Mouse (Mus musculus): ENCODE measurements at regions not wholly inside any gene's neighbourhood (a gene's known extent, or its start where the extent isn't known, plus 50 kb on each side); places are given as distances from the start of the nearest gene placed in this dataset.

GRCm38 (mm10) chr15:61160666-61161065 lies 237.9 kb upstream of the A1bg start:
- DNase-seq (ENCODE audit: low read depth in 3 of 3, low spot score in 3 of 3) (no peak), ATAC-seq (ENCODE audit: insufficient read depth) (no peak)
- H3K4me1 ChIP-seq (replicated peaks; ENCODE audit: control insufficient read depth in 2 of 2, insufficient read depth in 2 of 2, low read length in 1 of 2), result no peaks in the 10 kb centered on the region
- no peaks in the 10 kb centered on the region for H3K9me3 ChIP-seq (ENCODE audit: control insufficient read depth, low read length)
- no peaks in the 10 kb centered on the region for H3K36me3 ChIP-seq (replicated peaks; ENCODE audit: control insufficient read depth, insufficient read depth, low read depth)
- no peaks in the 10 kb centered on the region for H3K27me3 ChIP-seq (ENCODE audit: control insufficient read depth, insufficient read depth, low read length)
- no peak for TF ChIP-seq EP300 (IDR thresholded peaks at IDR 0.05; ENCODE audit: low read depth)
- no peak for TF ChIP-seq CTCF (IDR thresholded peaks at IDR 0.05; ENCODE audit: low read depth)
- H3K9ac ChIP-seq (replicated peaks), result no peak overlapping the region
- H3K4me2 ChIP-seq (ENCODE audit: low read depth), result no peak overlapping the region
- no peak overlapping the region for H3K27ac ChIP-seq
- 14% methylated on average over 1 of the region's 1 CpGs for WGBS (ENCODE audit: insufficient replicate concordance)
- H3K4me3 ChIP-seq (ENCODE audit: insufficient read depth in 1 of 2, low read depth in 2 of 2, low read length in 2 of 2), result no peak overlapping the region

- Histone ChIP-seq H3K36me3 (replicated peaks; ENCODE audit: control insufficient read depth, insufficient read depth, low read depth) (no peaks in the 10 kb centered on the region), H3K27ac (no peak overlapping the region), H3K9ac (replicated peaks) (no peak overlapping the region), H3K27me3 (ENCODE audit: control insufficient read depth, insufficient read depth, low read length) (no peaks in the 10 kb centered on the region), H3K4me3 (ENCODE audit: insufficient read depth in 1 of 2, low read depth in 2 of 2, low read length in 2 of 2) (no peak overlapping the region), H3K4me1 (replicated peaks; ENCODE audit: control insufficient read depth in 2 of 2, insufficient read depth in 2 of 2, low read length in 1 of 2) (no peaks in the 10 kb centered on the region), H3K4me2 (ENCODE audit: low read depth) (no peak overlapping the region), H3K9me3 (ENCODE audit: control insufficient read depth, low read length) (no peaks in the 10 kb centered on the region)
- no peak for DNase-seq (ENCODE audit: low read depth in 3 of 3, low spot score in 3 of 3)
- TF ChIP-seq CTCF (IDR thresholded peaks at IDR 0.05; ENCODE audit: low read depth) (no peak), EP300 (IDR thresholded peaks at IDR 0.05; ENCODE audit: low read depth) (no peak)
- no peak for ATAC-seq (ENCODE audit: insufficient read depth)
- WGBS (ENCODE audit: insufficient replicate concordance), result 59% methylated on average over 5 of the region's 5 CpGs
These were observed 236.7 kb upstream of the A1bg start for GRCm38 (mm10) chr15:61159552-61159951.

- Histone ChIP-seq H3K4me3 (ENCODE audit: insufficient read depth in 1 of 2, low read depth in 2 of 2, low read length in 2 of 2) (no peak overlapping the region), H3K9ac (replicated peaks) (no peak overlapping the region), H3K4me2 (ENCODE audit: low read depth) (peak overlapping the region; percentile 22; the same call in 1 of the 2 replicates), H3K27me3 (ENCODE audit: control insufficient read depth, insufficient read depth, low read length) (no peaks in the 10 kb centered on the region), H3K4me1 (replicated peaks; ENCODE audit: control insufficient read depth in 2 of 2, insufficient read depth in 2 of 2, low read length in 1 of 2) (no peaks in the 10 kb centered on the region), H3K27ac (no peak overlapping the region), H3K36me3 (replicated peaks; ENCODE audit: control insufficient read depth, insufficient read depth, low read depth) (no peaks in the 10 kb centered on the region), H3K9me3 (ENCODE audit: control insufficient read depth, low read length) (no peaks in the 10 kb centered on the region)
- ATAC-seq (ENCODE audit: insufficient read depth), result no peak
- 59% methylated on average over 13 of the region's 13 CpGs for WGBS (ENCODE audit: insufficient replicate concordance)
- TF ChIP-seq EP300 (IDR thresholded peaks at IDR 0.05; ENCODE audit: low read depth) (no peak), CTCF (IDR thresholded peaks at IDR 0.05; ENCODE audit: low read depth) (no peak)
- no peak for DNase-seq (ENCODE audit: low read depth in 3 of 3, low spot score in 3 of 3)
These were observed 235.3 kb upstream of the A1bg start for GRCm38 (mm10) chr15:61158041-61158545.

GRCm38 (mm10) chr15:61157543-61157942 lies 234.7 kb upstream of the A1bg start:
- DNase-seq (ENCODE audit: low read depth in 3 of 3, low spot score in 3 of 3), result peak; percentile 17 to 37 (median 31)
- H3K27me3 ChIP-seq (ENCODE audit: control insufficient read depth, insufficient read depth, low read length), result no peaks in the 10 kb centered on the region
- no peak overlapping the region for H3K4me3 ChIP-seq (ENCODE audit: insufficient read depth in 1 of 2, low read depth in 2 of 2, low read length in 2 of 2)
- no peaks in the 10 kb centered on the region for H3K9me3 ChIP-seq (ENCODE audit: control insufficient read depth, low read length)
- no peak overlapping the region for H3K9ac ChIP-seq (replicated peaks)
- H3K36me3 ChIP-seq (replicated peaks; ENCODE audit: control insufficient read depth, insufficient read depth, low read depth), result no peaks in the 10 kb centered on the region
- H3K4me2 ChIP-seq (ENCODE audit: low read depth), result no peak overlapping the region; the same call in 1 of the 2 replicates
- 7% methylated on average over 13 of the region's 13 CpGs for WGBS (ENCODE audit: insufficient replicate concordance)
- no peak overlapping the region for H3K27ac ChIP-seq
- no peak for ATAC-seq (ENCODE audit: insufficient read depth)
- no peak for TF ChIP-seq EP300 (IDR thresholded peaks at IDR 0.05; ENCODE audit: low read depth)
- peak; percentile 96 for TF ChIP-seq CTCF (IDR thresholded peaks at IDR 0.05; ENCODE audit: low read depth)
- H3K4me1 ChIP-seq (replicated peaks; ENCODE audit: control insufficient read depth in 2 of 2, insufficient read depth in 2 of 2, low read length in 1 of 2), result no peaks in the 10 kb centered on the region

GRCm38 (mm10) chr15:61155530-61155929 lies 232.7 kb upstream of the A1bg start:
- Histone ChIP-seq H3K4me2 (ENCODE audit: low read depth) (no peak overlapping the region), H3K27ac (no peak overlapping the region), H3K4me3 (ENCODE audit: insufficient read depth in 1 of 2, low read depth in 2 of 2, low read length in 2 of 2) (no peak overlapping the region), H3K27me3 (ENCODE audit: control insufficient read depth, insufficient read depth, low read length) (no peaks in the 10 kb centered on the region), H3K4me1 (replicated peaks; ENCODE audit: control insufficient read depth in 2 of 2, insufficient read depth in 2 of 2, low read length in 1 of 2) (no peaks in the 10 kb centered on the region), H3K9ac (replicated peaks) (no peak overlapping the region), H3K36me3 (replicated peaks; ENCODE audit: control insufficient read depth, insufficient read depth, low read depth) (no peaks in the 10 kb centered on the region), H3K9me3 (ENCODE audit: control insufficient read depth, low read length) (no peaks in the 10 kb centered on the region)
- DNase-seq (ENCODE audit: low read depth in 3 of 3, low spot score in 3 of 3) (no peak), ATAC-seq (ENCODE audit: insufficient read depth) (no peak)
- TF ChIP-seq CTCF (IDR thresholded peaks at IDR 0.05; ENCODE audit: low read depth), result no peak
- TF ChIP-seq EP300 (IDR thresholded peaks at IDR 0.05; ENCODE audit: low read depth), result no peak
- 53% methylated on average over 7 of the region's 7 CpGs for WGBS (ENCODE audit: insufficient replicate concordance)
